ENCODE assay signal across 22 mouse cellular contexts in genomic region chr6:34059741-34060140, GRCm38 (mm10). TPM values are rescaled to one million over a fixed set of nuclear protein-coding genes. Genes with fewer than 3 reads are reported as not detected.
DNase-seq lines count a peak whose midpoint lies in the region; ATAC-seq and TF ChIP-seq lines count a peak whose summit lies in the region.
"Had no signal": no experiment of that assay in that cellular context is flagged by ENCODE, and none has a peak within 500 bp of the region (broad histone marks: within the 10 kb centered on the region; RNA-seq: fewer than 3 reads in every experiment).

No protein-coding gene starts in this region.

- TF ChIP-seq EP300 in CH12.LX (IDR thresholded peaks at IDR 0.05; ENCODE audit: low read length): peak; percentile 96

- no peak for ATAC-seq in midbrain, embryonic 11.5 days (ENCODE audit: low FRiP score)
- ATAC-seq in midbrain, embryonic 13.5 days: no peak
- ATAC-seq: activated CD4-positive, CD25-positive, alpha-beta regulatory T cell, adult 4 months; CD4-positive, CD25-positive, alpha-beta regulatory T cell, adult 4 months; Patski had no signal

- H3K4me2 ChIP-seq in midbrain, embryonic 11.5 days: no peak overlapping the region
- H3K4me2 ChIP-seq in midbrain, embryonic 13.5 days (replicated peaks): no peak overlapping the region
- peak overlapping the region; percentile 53; the same call in 1 of the 2 replicates for H3K4me2 ChIP-seq in CH12.LX (ENCODE audit: insufficient read depth, low read depth, poor library complexity, severe bottlenecking)

- dilution Hi-C loops in CH12.LX (cut with MboI; ENCODE audit: extremely low pct_ligation_motif_present, extremely low pct_unique_long_range_greater_than_20kb, low sequenced_read_pairs): no loop called here

- H3K9ac ChIP-seq in midbrain, embryonic 11.5 days (ENCODE audit: low read length): no peak overlapping the region
- H3K9ac ChIP-seq in midbrain, embryonic 13.5 days (replicated peaks): no peak overlapping the region
- no peak overlapping the region for H3K9ac ChIP-seq in CH12.LX (ENCODE audit: insufficient read depth, low read depth)

- no peaks in the 10 kb centered on the region for H3K79me2 ChIP-seq in CH12.LX (replicated peaks; ENCODE audit: control insufficient read depth, extremely low read depth, insufficient read depth, poor library complexity, severe bottlenecking)

- WGBS in midbrain, embryonic 11.5 days: 97% methylated on average over 6 of the region's 6 CpGs
- 95% methylated on average over 6 of the region's 6 CpGs for WGBS in midbrain, embryonic 13.5 days

- TF ChIP-seq POLR2A in CH12.LX (IDR thresholded peaks at IDR 0.05; ENCODE audit: low read depth, low read length): peak; percentile 23; the same call in 1 of the 2 replicates

- no peaks in the 10 kb centered on the region for H3K27me3 ChIP-seq in midbrain, embryonic 11.5 days (ENCODE audit: control insufficient read depth, insufficient read depth, low read length)
- no peaks in the 10 kb centered on the region for H3K27me3 ChIP-seq in midbrain, embryonic 13.5 days
- H3K27me3 ChIP-seq in CH12.LX (replicated peaks): no peaks in the 10 kb centered on the region

- no peak overlapping the region for H3K4me3 ChIP-seq in midbrain, embryonic 11.5 days (ENCODE audit: low read depth, low read length)
- H3K4me3 ChIP-seq in midbrain, embryonic 13.5 days (replicated peaks): no peak overlapping the region
- H3K4me3 ChIP-seq in CH12.LX (replicated peaks in 1 of 3; ENCODE audit: low read depth in 2 of 3, low read length in 2 of 3, poor library complexity in 1 of 3): peak overlapping the region in 1 of 3 experiments; percentile 1

- no peak overlapping the region for H3K27ac ChIP-seq in midbrain, embryonic 11.5 days (ENCODE audit: low read depth, low read length)
- H3K27ac ChIP-seq in midbrain, embryonic 13.5 days: no peak overlapping the region
- H3K27ac ChIP-seq in CH12.LX (ENCODE audit: insufficient read depth, low read depth): peak overlapping the region; percentile 91

- H3K9me3 ChIP-seq in midbrain, embryonic 11.5 days (ENCODE audit: control insufficient read depth, low read length): no peaks in the 10 kb centered on the region
- H3K9me3 ChIP-seq in midbrain, embryonic 13.5 days: no peaks in the 10 kb centered on the region
- no peaks in the 10 kb centered on the region for H3K9me3 ChIP-seq in CH12.LX (replicated peaks; ENCODE audit: low read length)
- H3K9me3 ChIP-seq: G1E had no signal

- in situ Hi-C loops in CH12.LX (cut with MboI; ENCODE audit: low pct_ligation_motif_present, low pct_unique_long_range_greater_than_20kb, low sequenced_read_pairs): no loop called here

- peak; percentile 49 for DNase-seq in midbrain, embryonic 11.5 days (ENCODE audit: low spot score, missing footprints)
- DNase-seq in A20 (ENCODE audit: low read depth, low spot score) (peak; percentile 76), CH12.LX (ENCODE audit: extremely low read depth) (peak; percentile 93)
- DNase-seq in spleen, adult 18-20 months: no peak
- DNase-seq in thymus, postnatal 0 days (ENCODE audit: low spot score): no peak
- DNase-seq: adrenal gland, adult 2 months; adrenal gland, adult 8-10 months; adrenal gland, postnatal 10 days; adrenal gland, postnatal 14 days; adrenal gland, postnatal 25 days; adrenal gland, postnatal 36 days; B cell, adult 2 months; cerebellum, adult 11 months; cerebellum, adult 11-12 months; cerebellum, adult 18-20 months; cerebellum, adult 2 months; cerebellum, adult 8-10 months had no signal

- no peak for TF ChIP-seq CTCF in CH12.LX (conservative IDR thresholded peaks at IDR 0.05 in 1 of 2, IDR thresholded peaks at IDR 0.05 in 1 of 2; ENCODE audit: low read depth in 2 of 2, low read length in 2 of 2)

- no peaks in the 10 kb centered on the region for H3K36me3 ChIP-seq in midbrain, embryonic 11.5 days (ENCODE audit: control insufficient read depth, insufficient read depth, low read length)
- H3K36me3 ChIP-seq in midbrain, embryonic 13.5 days: no peaks in the 10 kb centered on the region
- no peaks in the 10 kb centered on the region for H3K36me3 ChIP-seq in CH12.LX (replicated peaks in 1 of 2; ENCODE audit: control insufficient read depth in 1 of 2, insufficient read depth in 1 of 2, low read length in 1 of 2)
- H3K36me3 ChIP-seq: G1E had no signal

- no peaks in the 10 kb centered on the region for H3K4me1 ChIP-seq in midbrain, embryonic 11.5 days (ENCODE audit: control insufficient read depth, insufficient read depth, low read length)
- no peaks in the 10 kb centered on the region for H3K4me1 ChIP-seq in midbrain, embryonic 13.5 days (replicated peaks)
- peaks cover 7 to 29% of the 10 kb centered on the region in 2 experiments; a peak in 3 of 4 replicates for H3K4me1 ChIP-seq in CH12.LX (ENCODE audit: control insufficient read depth in 1 of 2, insufficient read depth in 2 of 2)

- no peak; the same call in 1 of the 2 replicates for TF ChIP-seq RAD21 in CH12.LX (IDR thresholded peaks at IDR 0.05; ENCODE audit: low read depth, low read length)

TF ChIP-seq in CH12.LX, 34 proteins besides CTCF, POLR2A, EP300 and RAD21:
- TF ChIP-seq SIN3A (IDR thresholded peaks at IDR 0.05; ENCODE audit: low read length): peak; percentile 78; the same call in 1 of the 2 replicates
- TF ChIP-seq POLR2AphosphoS2 (IDR thresholded peaks at IDR 0.05; ENCODE audit: low read depth, low read length): no peak
- peak; percentile 64; the same call in 1 of the 2 replicates for TF ChIP-seq TBP (conservative IDR thresholded peaks at IDR 0.05; ENCODE audit: low read depth, low read length)
- peak; percentile 82 for TF ChIP-seq JUND (conservative IDR thresholded peaks at IDR 0.05; ENCODE audit: low read depth, low read length)
- TF ChIP-seq ZKSCAN1 (IDR thresholded peaks at IDR 0.05; ENCODE audit: borderline replicate concordance, low read depth, low read length): no peak
- TF ChIP-seq PAX5 (IDR thresholded peaks at IDR 0.05; ENCODE audit: low read length): no peak
- peak; percentile 80 for TF ChIP-seq ELF1 (IDR thresholded peaks at IDR 0.05; ENCODE audit: low read depth, low read length)
- TF ChIP-seq NELFE (IDR thresholded peaks at IDR 0.05; ENCODE audit: low read depth, low read length): no peak
- TF ChIP-seq E2F4 (IDR thresholded peaks at IDR 0.05; ENCODE audit: insufficient replicate concordance, low read depth, low read length): no peak
- TF ChIP-seq UBTF (IDR thresholded peaks at IDR 0.05; ENCODE audit: low read depth, low read length): no peak
- no peak for TF ChIP-seq ZC3H11A (IDR thresholded peaks at IDR 0.05; ENCODE audit: low read depth, low read length)
- peak; percentile 82 for TF ChIP-seq TCF12 (IDR thresholded peaks at IDR 0.05; ENCODE audit: low read depth, low read length)
- no peak for TF ChIP-seq NRF1 (IDR thresholded peaks at IDR 0.05; ENCODE audit: low read depth, low read length)
- peak; percentile 89 for TF ChIP-seq JUN (IDR thresholded peaks at IDR 0.05; ENCODE audit: insufficient read depth, low read depth, low read length)
- TF ChIP-seq ZNF384 (IDR thresholded peaks at IDR 0.05; ENCODE audit: low read depth, low read length): 0 out of 2 replicates have a peak, but pooled peaks have one; percentile 5
- TF ChIP-seq SMC3 (IDR thresholded peaks at IDR 0.05; ENCODE audit: low read depth, low read length): no peak
- TF ChIP-seq HCFC1 (IDR thresholded peaks at IDR 0.05; ENCODE audit: low read depth, low read length): no peak; the same call in none of the 2 replicates
- no peak for TF ChIP-seq KAT2A (IDR thresholded peaks at IDR 0.05; ENCODE audit: insufficient replicate concordance, low read length)
- TF ChIP-seq USF1 (IDR thresholded peaks at IDR 0.05; ENCODE audit: low read depth, low read length): no peak
- peak; percentile 98 for TF ChIP-seq MEF2A (IDR thresholded peaks at IDR 0.05; ENCODE audit: borderline replicate concordance, low read depth, low read length)
- peak; percentile 50; the same call in 1 of the 2 replicates for TF ChIP-seq MXI1 (IDR thresholded peaks at IDR 0.05; ENCODE audit: low read depth, low read length)
- no peak for TF ChIP-seq ZMIZ1 (IDR thresholded peaks at IDR 0.05; ENCODE audit: low read depth, low read length)
- no peak for TF ChIP-seq USF2 (conservative IDR thresholded peaks at IDR 0.05; ENCODE audit: low read depth, low read length)
- peak; percentile 92; the same call in 1 of the 2 replicates for TF ChIP-seq RCOR1 (conservative IDR thresholded peaks at IDR 0.05; ENCODE audit: low read depth, low read length)
- no peak; the same call in 1 of the 2 replicates for TF ChIP-seq MAFK (IDR thresholded peaks at IDR 0.05; ENCODE audit: insufficient replicate concordance, low read length)
- peak; percentile 45; the same call in 1 of the 2 replicates for TF ChIP-seq BHLHE40 (IDR thresholded peaks at IDR 0.05; ENCODE audit: low read depth, low read length)
- TF ChIP-seq IRF4 (IDR thresholded peaks at IDR 0.05; ENCODE audit: low read depth, low read length): peak; percentile 95
- TF ChIP-seq CHD2 (IDR thresholded peaks at IDR 0.05; ENCODE audit: low read length): peak; percentile 58; the same call in 1 of the 2 replicates
- 0 out of 2 replicates have a peak, but pooled peaks have one; percentile 54 for TF ChIP-seq MAZ (IDR thresholded peaks at IDR 0.05; ENCODE audit: low read depth, low read length)
- TF ChIP-seq ETS1 (conservative IDR thresholded peaks at IDR 0.05; ENCODE audit: low read depth, low read length): peak; percentile 91
- no peak for TF ChIP-seq CHD1 (IDR thresholded peaks at IDR 0.05; ENCODE audit: low read depth, low read length)
- no peak for TF ChIP-seq MAX (IDR thresholded peaks at IDR 0.05; ENCODE audit: low read length)
- peak; percentile 64; the same call in 1 of the 2 replicates for TF ChIP-seq MYC (IDR thresholded peaks at IDR 0.05; ENCODE audit: low read depth, low read length)
- TF ChIP-seq GABPA (IDR thresholded peaks at IDR 0.05; ENCODE audit: insufficient replicate concordance, low read depth, low read length): no peak

RNA-seq across cellular contexts. Expression of gene Lrguk, which starts 30.5 kb away (rescaled TPM):
- polyA plus RNA-seq in midbrain, embryonic 11.5 days (2014; fragmentation: Nextera tagmentation; extraction: Ambion mirVana): 0.78 and 1.7 TPM in 2 replicates
- 0.35 and 0.52 TPM in 2 replicates for polyA plus RNA-seq in midbrain, embryonic 13.5 days (2015; fragmentation: Nextera tagmentation; extraction: Ambion mirVana)
- total RNA-seq in CH12.LX (2012; rRNA removed) (0.76 and 0.85 TPM in 2 replicates), CH12.LX (2014; rRNA removed) (0.49 and 1.1 TPM in 2 replicates)
- polyA plus RNA-seq in CH12.LX (2012; ENCODE audit: insufficient read length, low read depth): 1.4 and 1.6 TPM in 2 replicates
- polyA plus RNA-seq in thymus, postnatal 0 days (2015; fragmentation: Nextera tagmentation; extraction: Ambion mirVana): 0.47 and 0.64 TPM in 2 replicates
- polyA plus RNA-seq: activated CD4-positive, CD25-positive, alpha-beta regulatory T cell, adult 4 months; CD4-positive, CD25-positive, alpha-beta regulatory T cell, adult 4 months had no signal

Comparison
In these comparisons a context has a peak if more than half of its experiments do, and no peak if none do; other contexts are left out.
1. DNase-seq: peak in midbrain, embryonic 11.5 days (single experiment), A20 (single experiment) and CH12.LX (single experiment); none in spleen, adult 18-20 months (0 of 2) and thymus, postnatal 0 days (single experiment).